Mouse (Mus musculus): Measurements from ENCODE around the gene Pax8.

- no peak for TF ChIP-seq CTCF (IDR thresholded peaks at IDR 0.05; ENCODE audit: extremely low read depth, insufficient read depth, low read length)
- TF ChIP-seq POLR2A (IDR thresholded peaks at IDR 0.05; ENCODE audit: extremely low read depth, insufficient read depth, low read length): no peak
These were observed 39.7 kb downstream of the Pax8 start for GRCm38 (mm10) chr2:24435699-24436098.

Measured in cortical plate, adult 2 months (tissue).